Mouse (Mus musculus) lung, postnatal 0 days (tissue): ENCODE measurements around the gene Ppp1r15a. TPM values are rescaled to one million over a fixed set of nuclear protein-coding genes. Genes with fewer than 3 reads are reported as not detected.

Source experiments
- ATAC-seq: fragments of 200-750 bp; cut with Nextera tagmentation; 2 replicates; pipeline ENCODE4 v1.8.0; 2017; ENCODE audit warnings: moderate library complexity
- DNase-seq: peaks from one replicate; pipeline ENCODE4 v3.0.0-alpha.2; 2016; ENCODE audit warnings: low spot score
- H3K27ac ChIP-seq: fragments of 300-500 bp; sonication (generic); 2 replicates; pipeline ENCODE4 v1.5.1; 2014; ENCODE audit warnings: antibody characterized with exemption, mild to moderate bottlenecking, low read length, mixed read lengths
- H3K27me3 ChIP-seq: fragments of 300-500 bp; sonication (generic); replicated peaks from 2 replicates; pipeline ENCODE4 v1.6.1; 2014; ENCODE audit warnings: low read length, mixed read lengths; ENCODE audit not compliant: insufficient read depth
- H3K36me3 ChIP-seq: fragments of 300-500 bp; sonication (generic); 2 replicates; pipeline ENCODE4 v1.6.1; 2014; ENCODE audit warnings: low read length, mixed read lengths; ENCODE audit not compliant: insufficient read depth
- H3K4me1 ChIP-seq: fragments of 300-500 bp; sonication (generic); 2 replicates; pipeline ENCODE4 v1.6.1; 2014; ENCODE audit warnings: antibody characterized with exemption, low read depth, low read length, mixed read lengths; ENCODE audit not compliant: insufficient read depth
- H3K4me2 ChIP-seq: fragments of 300-500 bp; sonication (generic); replicated peaks from 2 replicates; pipeline ENCODE4 v1.6.1; 2014; ENCODE audit warnings: low read depth, mild to moderate bottlenecking, low read length, moderate library complexity, mixed read lengths
- H3K4me3 ChIP-seq: fragments of 300-500 bp; sonication (generic); 2 replicates; pipeline ENCODE4 v1.5.1; 2014; ENCODE audit warnings: low read depth, low read length
- H3K9ac ChIP-seq: fragments of 300-500 bp; sonication (generic); replicated peaks from 2 replicates; pipeline ENCODE4 v1.6.1; 2014; ENCODE audit warnings: low read depth, mild to moderate bottlenecking
- H3K9me3 ChIP-seq: fragments of 300-500 bp; sonication (generic); 2 replicates; pipeline ENCODE4 v1.6.1; 2016; ENCODE audit warnings: low read length, mixed read lengths
- CTCF ChIP-seq: IDR thresholded peaks from 2 replicates; pipeline ENCODE4 v1.5.1; 2016; ENCODE audit warnings: antibody characterized with exemption, mild to moderate bottlenecking
- EP300 ChIP-seq: IDR thresholded peaks from 2 replicates; pipeline ENCODE4 v1.6.1; 2016; ENCODE audit warnings: antibody characterized with exemption, mild to moderate bottlenecking, control low read depth
- WGBS: fragments of 180-500 bp; shearing (Covaris S2); extraction: QIAGEN DNeasy Blood & Tissue Kit; methylation state at CpG from one replicate; pipeline ENCODE4 v1.1.7; 2014; 5-methylcytosine and 5-hydroxymethylcytosine counted together
- polyA plus RNA-seq: library from polyadenylated mRNA; unstranded; fragments of >200 nt; fragmentation: Nextera tagmentation; extraction: Ambion mirVana; gene quantifications from 2 replicates; pipeline ENCODE4 v1.2.1, GENCODE M21; 2015

Gene Ppp1r15a
- polyA plus RNA-seq = 36.6 and 39.1 TPM in 2 replicates

DNA sequence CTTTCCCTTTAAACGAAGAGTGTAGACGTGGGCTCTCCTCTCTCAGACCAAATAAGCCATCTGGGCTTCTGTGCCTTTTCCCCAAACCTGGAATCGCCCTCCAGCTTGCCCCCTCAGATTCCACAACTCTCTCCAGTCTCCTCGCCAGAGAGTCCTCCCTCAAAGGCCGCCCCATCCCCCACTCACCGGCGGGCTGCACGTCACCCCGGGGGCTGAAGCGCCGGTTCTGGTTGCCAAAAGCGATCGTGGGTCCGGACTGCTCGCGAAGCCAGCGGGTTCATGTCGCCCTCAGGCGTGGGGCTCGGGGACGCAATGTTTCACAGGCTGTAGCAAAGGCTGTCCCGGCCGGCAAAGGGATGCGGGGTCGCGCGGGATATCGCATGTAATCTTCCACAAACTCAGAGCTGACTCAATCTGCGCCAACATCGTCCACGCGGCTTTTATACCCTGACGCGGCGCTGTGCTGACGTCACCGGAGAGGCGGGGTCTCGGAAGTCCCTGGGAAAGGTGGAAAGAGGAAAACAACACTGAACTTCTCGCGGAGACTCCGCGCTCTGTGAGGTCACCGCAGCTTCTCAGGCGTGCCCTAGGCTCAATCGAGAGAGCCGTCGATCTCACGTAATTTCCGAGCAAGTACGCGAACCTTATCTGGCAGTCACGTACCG lies at the start of gene Ppp1r15a, which contains the start of gene Plekha4:
TSS of gene Ppp1r15a (minus strand) at position 460 of the 665 bp plus-strand sequence.
TSS of gene Plekha4 (plus strand) at position 522 of the 665 bp plus-strand sequence.
- H3K9me3 ChIP-seq = no peaks in the 10 kb centered on the region
- H3K27ac ChIP-seq = peak within 1 kb of the TSS; percentile 99
- DNase-seq = peak; percentile 99
- peak within 1 kb of the TSS; percentile 98 for H3K9ac ChIP-seq
- H3K27me3 ChIP-seq = no peaks in the 10 kb centered on the region
- peaks cover 9% of the 10 kb centered on the region for H3K4me1 ChIP-seq
- WGBS = 0% methylated on average over 54 of the region's 54 CpGs
- H3K36me3 ChIP-seq = peaks cover 5% of the 10 kb centered on the region; the same call in 1 of the 2 replicates
- 0 out of 2 replicates have a peak, but pooled peaks have one; percentile 1 for TF ChIP-seq CTCF
- no peak; the same call in 1 of the 2 replicates for TF ChIP-seq EP300
- peak; percentile 91 for ATAC-seq
- peak within 1 kb of the TSS; percentile 78 for H3K4me2 ChIP-seq
- peak within 1 kb of the TSS; percentile 89 for H3K4me3 ChIP-seq

DNA sequence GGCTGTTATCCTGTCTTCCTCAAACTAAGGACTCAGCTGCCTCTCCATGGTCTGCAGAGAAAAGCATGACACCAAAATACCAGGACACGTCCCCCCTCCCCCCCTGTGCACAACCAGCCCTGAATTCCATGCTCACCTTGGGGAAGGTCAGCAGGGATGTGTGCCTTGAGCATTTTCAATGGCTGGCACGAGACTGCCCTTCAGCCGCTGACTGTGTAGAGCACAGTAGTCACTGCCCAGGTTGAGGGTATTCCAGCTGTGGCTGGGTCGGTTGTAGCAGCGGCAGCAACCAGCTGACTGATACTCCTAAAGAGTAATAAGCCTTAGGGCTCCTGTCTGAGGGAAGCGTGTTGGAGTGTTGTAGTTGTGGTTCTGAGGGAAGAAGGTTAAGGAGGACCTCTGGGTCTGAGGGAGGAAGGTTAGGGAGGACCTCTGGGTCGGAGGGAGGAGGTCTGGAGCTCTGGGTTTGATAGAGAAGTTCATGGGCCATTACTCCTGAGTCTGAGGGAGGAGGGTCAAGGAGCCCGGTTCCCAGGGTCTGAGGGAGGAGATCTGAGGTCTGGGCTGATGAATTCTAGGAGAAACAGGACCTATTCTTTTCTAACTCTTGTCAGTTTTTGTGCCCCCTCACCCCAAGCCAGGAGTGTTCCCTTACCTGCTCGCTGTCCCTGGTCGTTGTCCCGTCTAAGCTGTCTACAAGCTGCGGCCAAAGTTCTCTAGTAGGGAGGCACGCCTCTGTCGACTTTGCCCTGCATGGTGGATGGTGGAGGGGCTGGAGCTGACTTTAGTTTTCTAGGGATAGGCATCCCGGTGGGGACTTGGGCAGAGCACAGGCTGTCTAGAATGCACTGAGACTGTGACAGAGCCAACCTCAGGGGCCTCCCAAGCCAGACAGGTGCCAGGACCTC lies 48.7 kb upstream of the Ppp1r15a start:
- H3K4me3 ChIP-seq = no peak overlapping the region
- no peaks in the 10 kb centered on the region for H3K27me3 ChIP-seq
- no peak for ATAC-seq
- H3K9ac ChIP-seq = no peak overlapping the region
- no peak overlapping the region for H3K27ac ChIP-seq
- no peak for DNase-seq
- H3K4me1 ChIP-seq = peaks cover 11% of the 10 kb centered on the region
- H3K36me3 ChIP-seq = peaks cover 5% of the 10 kb centered on the region; the same call in 1 of the 2 replicates
- TF ChIP-seq CTCF (no peak), EP300 (no peak)
- 82% methylated on average over 15 of the region's 15 CpGs for WGBS
- no peak overlapping the region for H3K4me2 ChIP-seq
- H3K9me3 ChIP-seq = no peaks in the 10 kb centered on the region

DNA sequence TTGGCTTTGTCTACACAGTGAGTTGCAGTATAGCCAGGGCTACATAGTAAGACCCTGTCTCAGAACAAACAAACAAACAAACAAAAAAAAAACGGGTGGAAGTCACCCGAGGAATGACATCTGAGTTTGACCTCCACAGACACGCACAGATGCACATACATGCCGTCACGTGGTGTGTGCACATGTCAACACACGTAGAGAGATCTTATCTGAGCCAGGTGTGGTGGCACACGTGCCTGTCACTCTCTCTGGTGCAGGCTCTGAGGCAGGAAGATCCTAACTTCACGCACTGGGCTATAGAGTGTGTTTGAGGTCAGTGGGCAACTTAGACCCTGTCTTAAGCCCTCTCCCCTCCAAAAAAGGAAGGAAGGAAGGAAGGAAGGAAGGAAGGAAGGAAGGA lies 47.9 kb upstream of the Ppp1r15a start:
- peaks cover 5% of the 10 kb centered on the region; the same call in 1 of the 2 replicates for H3K36me3 ChIP-seq
- DNase-seq = no peak
- WGBS = 61% methylated on average over 8 of the region's 8 CpGs
- no peak for ATAC-seq
- no peaks in the 10 kb centered on the region for H3K9me3 ChIP-seq
- no peak overlapping the region for H3K4me2 ChIP-seq
- H3K4me3 ChIP-seq = no peak overlapping the region
- no peak overlapping the region for H3K9ac ChIP-seq
- no peaks in the 10 kb centered on the region for H3K27me3 ChIP-seq
- no peak for TF ChIP-seq EP300
- TF ChIP-seq CTCF = no peak
- peaks cover 11% of the 10 kb centered on the region for H3K4me1 ChIP-seq
- H3K27ac ChIP-seq = no peak overlapping the region

DNA sequence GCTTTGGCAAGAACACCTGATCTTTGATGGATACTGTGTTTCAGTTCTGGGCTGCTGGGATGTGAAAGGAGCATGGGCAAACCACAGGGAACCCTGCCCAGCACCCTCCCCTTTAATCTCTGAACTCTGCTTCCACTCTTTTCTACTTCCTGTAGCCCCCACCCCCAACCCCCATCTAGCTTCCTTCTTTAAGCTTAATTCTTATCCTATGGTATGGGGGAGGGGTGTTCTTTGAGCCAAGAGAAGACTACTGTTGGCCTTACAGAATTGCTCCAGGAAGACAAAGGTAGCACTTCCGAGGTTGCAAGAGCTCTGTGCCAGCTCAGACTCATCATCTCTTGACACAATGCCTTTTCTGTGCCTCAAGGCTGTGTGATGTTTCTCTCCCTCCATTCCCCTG lies 45.9 kb upstream of the Ppp1r15a start:
- TF ChIP-seq CTCF = no peak
- no peak for TF ChIP-seq EP300
- H3K4me3 ChIP-seq = no peak overlapping the region

DNA sequence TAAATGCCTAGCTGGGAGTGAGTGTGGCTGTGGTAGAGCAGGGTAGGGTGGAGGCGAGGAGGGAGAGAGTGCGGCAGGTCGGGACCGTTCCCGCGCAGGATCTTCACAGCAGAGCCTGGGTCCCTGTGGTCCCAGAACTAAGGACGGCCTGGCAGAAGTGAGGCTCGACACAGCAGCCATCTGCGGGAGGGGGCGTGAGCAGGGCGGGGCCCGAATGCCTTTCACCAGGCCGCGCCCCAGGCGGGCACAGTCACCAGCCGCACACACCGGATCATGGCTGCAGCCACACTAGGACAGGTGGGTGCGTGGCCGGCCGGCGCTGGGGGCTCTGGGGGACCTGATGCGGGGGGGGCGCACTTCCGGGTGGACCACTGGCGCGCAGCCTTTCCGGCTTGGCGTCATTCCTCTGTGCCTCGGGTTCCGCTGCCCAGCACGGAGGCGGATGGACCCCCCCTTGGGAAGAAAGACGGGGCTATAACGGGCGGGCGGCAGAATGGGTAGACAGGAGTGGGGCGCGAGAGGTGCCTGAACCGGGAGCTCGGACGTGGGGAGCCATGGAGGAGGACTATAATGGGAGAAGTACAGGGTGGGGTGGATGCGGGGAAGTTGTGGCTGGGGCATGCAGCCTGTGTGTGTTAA lies 44.2 kb upstream of the Ppp1r15a start, which contains the start of gene Bcat2:
TSS of gene Bcat2 (plus strand) at position 51 of the 639 bp plus-strand sequence.
- TF ChIP-seq CTCF (peak; percentile 4; the same call in 1 of the 2 replicates), EP300 (no peak)
- ATAC-seq (peak; percentile 62), DNase-seq (peak; percentile 87)
- Histone ChIP-seq H3K9me3 (no peaks in the 10 kb centered on the region), H3K4me2 (peak within 1 kb of the TSS; percentile 85), H3K4me3 (peak within 1 kb of the TSS; percentile 67), H3K27ac (peak within 1 kb of the TSS; percentile 94), H3K4me1 (peaks cover 14% of the 10 kb centered on the region), H3K36me3 (no peaks in the 10 kb centered on the region), H3K27me3 (no peaks in the 10 kb centered on the region), H3K9ac (peak within 1 kb of the TSS; percentile 62)
- under 1% methylated on average over 40 of the region's 42 CpGs for WGBS

More for the DNA sequence above, 45.9 kb upstream of the Ppp1r15a start:
- H3K9me3 ChIP-seq = no peaks in the 10 kb centered on the region
- H3K9ac ChIP-seq = no peak overlapping the region
- H3K36me3 ChIP-seq = peaks cover 5% of the 10 kb centered on the region; the same call in 1 of the 2 replicates
- H3K27ac ChIP-seq = no peak overlapping the region
- no peak for DNase-seq
- 31% methylated on average over 1 of the region's 1 CpGs for WGBS
- no peaks in the 10 kb centered on the region for H3K27me3 ChIP-seq
- ATAC-seq = no peak
- peaks cover 14% of the 10 kb centered on the region for H3K4me1 ChIP-seq
- no peak overlapping the region for H3K4me2 ChIP-seq
